Mouse (Mus musculus) megakaryocyte, embryonic 14.5 days (primary cell): ENCODE data around the gene D630039A03Rik. TPM values are rescaled to one million over a fixed set of nuclear protein-coding genes. Genes with fewer than 3 reads are reported as not detected.

Experiments
- H3K27me3 ChIP-seq: replicated peaks from 2 replicates; pipeline ENCODE3; 2012; ENCODE audit warnings: inconsistent platforms
- H3K36me3 ChIP-seq: replicated peaks from 2 replicates; pipeline ENCODE3; 2012; ENCODE audit warnings: low read length, inconsistent platforms, mixed read lengths
- H3K4me1 ChIP-seq: 2 replicates; pipeline ENCODE4 v1.6.1; 2012; ENCODE audit warnings: inconsistent platforms
- H3K4me3 ChIP-seq: replicated peaks from 2 replicates; pipeline ENCODE3; 2012; ENCODE audit warnings: moderate library complexity, mild to moderate bottlenecking, inconsistent platforms
- H3K9me3 ChIP-seq: 2 replicates; pipeline ENCODE4 v1.6.1; 2012; ENCODE audit warnings: inconsistent platforms
- FLI1 ChIP-seq: IDR thresholded peaks from 2 replicates; pipeline ENCODE4 v1.6.1; 2012; ENCODE audit warnings: low read length, inconsistent platforms, mixed read lengths
- GATA1 ChIP-seq: IDR thresholded peaks from 3 replicates; pipeline ENCODE4 v1.6.1; 2012; ENCODE audit warnings: mixed read lengths, low read length, inconsistent platforms, borderline replicate concordance
- polyA plus RNA-seq: library from polyadenylated mRNA; stranded (reverse); fragments of >175 nt; gene quantifications from 2 replicates; pipeline ENCODE4 v1.2.3, GENCODE M21; 2012; ENCODE audit warnings: low replicate concordance; ENCODE audit not compliant: insufficient read depth

Gene D630039A03Rik
- polyA plus RNA-seq, 1 experiment, result not detected

DNA sequence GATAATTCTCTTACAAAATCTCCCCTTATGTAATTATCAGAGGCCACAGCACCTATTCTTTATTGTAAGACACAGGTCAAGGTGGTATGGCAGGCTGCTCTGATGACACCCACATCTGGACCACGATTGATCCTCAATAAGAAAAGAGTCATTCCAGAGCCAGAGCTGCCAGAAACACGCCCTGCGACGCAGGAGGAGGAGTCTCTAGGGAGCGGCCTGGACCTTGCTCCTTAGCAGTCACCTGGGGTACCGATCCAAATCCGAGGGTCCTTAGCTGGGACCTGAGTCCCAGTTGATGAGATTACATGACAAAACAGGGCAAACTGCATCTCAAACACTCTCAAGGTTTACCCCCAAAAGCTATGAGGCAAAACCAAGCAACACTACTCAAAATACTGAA, 37.7 kb upstream of the D630039A03Rik start:
- peaks cover 51% of the 10 kb centered on the region for H3K36me3 ChIP-seq
- peaks cover 4% of the 10 kb centered on the region; the same call in 1 of the 2 replicates for H3K9me3 ChIP-seq
- peaks cover 49% of the 10 kb centered on the region for H3K4me1 ChIP-seq
- TF ChIP-seq FLI1 (no peak), GATA1 (no peak)
- peak overlapping the region; percentile 74 for H3K4me3 ChIP-seq
- no peaks in the 10 kb centered on the region for H3K27me3 ChIP-seq

DNA sequence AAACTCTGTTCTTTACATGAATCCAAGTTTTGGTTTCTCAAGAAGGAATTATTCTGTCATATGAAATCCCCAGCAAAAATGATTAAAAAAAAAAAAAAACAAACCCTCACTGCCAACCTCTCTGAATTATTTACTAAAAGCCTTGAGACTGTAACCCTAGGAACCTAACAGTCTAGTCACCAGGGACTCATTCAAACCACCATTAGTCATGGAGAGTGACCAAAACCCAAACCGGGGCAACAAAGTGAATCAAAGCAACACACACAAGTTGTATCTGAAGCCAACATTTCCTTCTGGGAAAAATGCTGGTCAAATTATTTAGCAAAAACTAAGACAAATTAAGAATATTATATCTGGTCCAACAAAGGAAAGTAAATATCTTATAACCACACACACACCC, 36.8 kb upstream of the D630039A03Rik start:
- Histone ChIP-seq H3K36me3 (peaks cover 60% of the 10 kb centered on the region), H3K4me1 (peaks cover 47% of the 10 kb centered on the region)
- no peak for TF ChIP-seq FLI1
- no peak for TF ChIP-seq GATA1

DNA sequence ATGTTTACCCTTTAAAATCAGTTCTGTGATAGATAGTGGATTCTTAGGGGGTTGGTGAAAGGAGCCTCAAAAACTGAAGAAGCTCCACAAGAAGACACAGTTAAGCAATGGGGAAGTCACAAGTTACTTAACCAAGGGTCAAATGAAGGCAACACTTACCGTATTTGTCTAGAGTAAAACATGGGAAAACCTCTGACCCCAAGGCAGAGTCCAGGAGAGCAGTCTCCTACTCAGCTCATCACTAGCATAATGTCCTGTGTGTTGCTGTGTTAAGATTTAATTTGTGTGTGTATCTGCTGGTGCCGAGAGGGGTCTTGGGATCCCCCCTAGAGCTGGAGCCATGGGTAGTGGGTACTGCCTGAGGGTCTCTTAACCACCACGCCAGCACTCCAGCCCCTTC, 36.3 kb upstream of the D630039A03Rik start:
- peaks cover 46% of the 10 kb centered on the region for H3K4me1 ChIP-seq
- H3K27me3 ChIP-seq, result no peaks in the 10 kb centered on the region
- peak overlapping the region; percentile 38 for H3K4me3 ChIP-seq
- peaks cover 4% of the 10 kb centered on the region; the same call in 1 of the 2 replicates for H3K9me3 ChIP-seq
- peaks cover 64% of the 10 kb centered on the region for H3K36me3 ChIP-seq
- TF ChIP-seq FLI1 (no peak), GATA1 (no peak)

More for the DNA sequence above, 36.8 kb upstream of the D630039A03Rik start:
- Histone ChIP-seq H3K4me3 (no peak overlapping the region), H3K27me3 (no peaks in the 10 kb centered on the region), H3K9me3 (peaks cover 4% of the 10 kb centered on the region; the same call in 1 of the 2 replicates)

DNA sequence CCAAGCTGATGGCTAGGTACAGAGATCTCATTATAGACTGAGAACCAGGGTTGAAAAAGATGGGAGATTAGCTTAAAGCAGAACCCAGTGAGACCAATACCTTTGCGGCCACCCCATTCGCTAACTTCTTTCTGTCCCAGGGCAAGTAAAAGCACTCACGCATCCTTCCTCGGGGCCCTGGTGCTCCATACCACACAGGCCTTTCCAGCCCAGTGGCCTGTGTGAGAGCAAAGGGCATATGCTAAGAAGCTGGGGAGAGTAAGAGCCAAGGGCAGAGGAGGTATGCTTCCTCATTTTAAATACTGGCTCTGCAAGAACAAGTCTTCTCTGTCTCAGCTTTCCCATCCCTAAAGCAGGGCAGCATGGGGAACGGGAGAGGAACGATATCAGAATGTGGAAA, 33.8 kb upstream of the D630039A03Rik start:
- TF ChIP-seq GATA1, result no peak
- no peak for TF ChIP-seq FLI1
- Histone ChIP-seq H3K36me3 (peaks cover 90% of the 10 kb centered on the region), H3K4me1 (peaks cover 44% of the 10 kb centered on the region), H3K9me3 (peaks cover 4% of the 10 kb centered on the region; the same call in 1 of the 2 replicates), H3K27me3 (no peaks in the 10 kb centered on the region), H3K4me3 (no peak overlapping the region)

DNA sequence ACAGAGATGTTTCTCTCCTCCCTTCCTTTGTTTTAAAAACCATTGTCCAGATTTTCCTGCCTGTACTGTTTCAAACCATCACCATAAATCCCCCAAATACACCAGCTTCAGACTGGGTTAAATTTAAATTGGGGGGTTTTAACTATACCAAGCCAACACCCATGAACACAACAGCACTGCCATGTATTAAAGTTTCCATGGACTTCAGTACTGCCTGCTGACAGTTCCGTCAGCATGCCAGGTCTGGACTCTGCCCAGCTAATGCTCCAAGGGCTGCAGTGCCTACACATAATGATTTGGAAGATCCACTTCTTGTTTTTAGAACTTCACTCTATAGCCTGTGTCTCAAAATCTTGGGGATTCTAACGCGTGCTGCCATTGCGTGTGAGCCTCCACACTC, 31.4 kb upstream of the D630039A03Rik start:
- peaks cover 99% of the 10 kb centered on the region for H3K36me3 ChIP-seq
- H3K4me1 ChIP-seq, result peaks cover 22% of the 10 kb centered on the region
- no peak for TF ChIP-seq FLI1
- TF ChIP-seq GATA1, result no peak
- no peak overlapping the region for H3K4me3 ChIP-seq
- peaks cover 4% of the 10 kb centered on the region; the same call in 1 of the 2 replicates for H3K9me3 ChIP-seq
- no peaks in the 10 kb centered on the region for H3K27me3 ChIP-seq

DNA sequence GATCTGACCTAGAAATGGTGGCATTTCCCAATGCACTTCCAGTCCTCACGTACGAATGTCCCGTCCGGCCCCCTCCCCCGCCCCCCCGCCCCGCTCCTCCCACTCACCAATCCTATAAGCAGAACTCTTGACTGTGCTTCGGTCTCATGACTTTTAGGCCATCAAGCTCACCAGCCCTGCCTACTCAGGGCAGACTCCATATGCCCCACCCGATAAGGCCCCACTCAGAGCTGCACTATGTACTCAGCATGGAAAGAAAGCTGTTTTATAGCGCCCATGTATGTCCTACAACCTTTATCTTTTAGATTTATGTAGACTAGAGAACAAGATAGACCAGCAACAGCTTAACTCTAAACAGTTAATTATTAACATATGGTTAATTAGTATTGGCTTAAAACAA, 30.9 kb upstream of the D630039A03Rik start:
- peaks cover 4% of the 10 kb centered on the region; the same call in 1 of the 2 replicates for H3K9me3 ChIP-seq
- H3K4me3 ChIP-seq, result no peak overlapping the region
- peaks cover 99% of the 10 kb centered on the region for H3K36me3 ChIP-seq
- H3K27me3 ChIP-seq, result no peaks in the 10 kb centered on the region
- no peak for TF ChIP-seq GATA1
- TF ChIP-seq FLI1, result no peak
- H3K4me1 ChIP-seq, result peaks cover 20% of the 10 kb centered on the region

DNA sequence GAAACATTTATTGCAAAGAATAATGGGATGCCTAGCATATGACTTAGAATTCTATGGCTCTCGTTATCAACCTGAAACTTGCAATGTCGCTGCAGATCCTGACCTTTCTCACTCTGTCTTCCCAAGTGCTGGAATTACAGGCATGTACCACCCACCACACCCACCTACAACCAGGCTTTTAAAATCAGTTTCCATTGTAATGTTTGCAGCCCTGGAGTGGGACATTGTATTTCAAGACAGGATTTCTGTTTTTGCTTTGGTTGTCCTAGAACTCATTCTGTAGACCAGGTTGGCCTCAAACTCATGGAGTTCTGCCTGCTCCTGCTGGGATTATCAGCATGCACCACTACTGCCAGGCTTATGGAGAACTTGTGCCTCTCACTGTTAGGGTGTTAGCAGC, 26.8 kb upstream of the D630039A03Rik start:
- TF ChIP-seq GATA1 (no peak), FLI1 (no peak)
- no peak overlapping the region for H3K4me3 ChIP-seq
- H3K27me3 ChIP-seq, result no peaks in the 10 kb centered on the region
- H3K36me3 ChIP-seq, result peaks cover 59% of the 10 kb centered on the region
- no peaks in the 10 kb centered on the region for H3K9me3 ChIP-seq
- peaks cover 10% of the 10 kb centered on the region for H3K4me1 ChIP-seq

DNA sequence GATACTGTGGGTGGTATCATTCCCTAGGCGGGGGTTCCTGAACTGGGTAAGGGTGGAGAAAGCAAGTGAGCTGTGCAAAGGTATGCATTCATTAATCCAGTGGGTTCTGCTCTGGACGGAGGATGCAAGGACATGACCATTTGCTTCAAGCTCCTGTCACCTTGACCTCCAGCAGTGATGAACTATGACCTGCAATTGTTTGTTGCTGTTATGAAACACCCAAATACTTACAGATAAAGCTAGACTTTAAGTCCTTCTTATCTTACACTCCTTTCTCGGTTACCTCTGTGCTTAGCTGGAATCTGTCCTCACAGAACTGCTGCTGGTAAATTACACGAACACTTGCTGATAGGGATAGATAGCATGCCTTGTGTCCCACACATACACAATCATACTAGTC, 24.5 kb upstream of the D630039A03Rik start:
- Histone ChIP-seq H3K36me3 (peaks cover 36% of the 10 kb centered on the region), H3K4me3 (no peak overlapping the region), H3K9me3 (no peaks in the 10 kb centered on the region), H3K4me1 (no peaks in the 10 kb centered on the region), H3K27me3 (peaks cover 8% of the 10 kb centered on the region)
- TF ChIP-seq FLI1 (no peak), GATA1 (no peak)

DNA sequence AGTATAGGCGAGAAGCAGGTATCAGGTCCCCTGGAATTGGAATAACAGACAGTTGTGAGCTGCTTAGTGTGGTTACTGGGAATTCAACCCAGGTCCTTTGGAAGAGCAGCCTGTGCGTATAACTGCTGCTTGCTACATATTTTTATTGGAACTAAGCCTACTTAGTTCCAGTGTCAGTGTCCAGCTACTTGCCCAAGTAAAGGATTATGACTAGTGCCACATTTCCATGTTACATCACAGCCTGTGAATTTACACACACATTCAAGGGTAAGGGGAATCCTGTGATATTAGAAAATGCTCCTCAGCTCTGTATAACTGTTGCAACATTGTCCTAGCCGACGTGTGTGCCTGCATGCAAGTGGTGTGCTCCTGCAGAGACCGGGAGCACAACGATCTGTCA, 21.2 kb upstream of the D630039A03Rik start:
- no peaks in the 10 kb centered on the region for H3K4me1 ChIP-seq
- H3K4me3 ChIP-seq, result no peak overlapping the region
- peaks cover 4% of the 10 kb centered on the region for H3K36me3 ChIP-seq
- H3K27me3 ChIP-seq, result peaks cover 8% of the 10 kb centered on the region
- TF ChIP-seq FLI1, result no peak
- no peak for TF ChIP-seq GATA1
- peaks cover 9% of the 10 kb centered on the region for H3K9me3 ChIP-seq

DNA sequence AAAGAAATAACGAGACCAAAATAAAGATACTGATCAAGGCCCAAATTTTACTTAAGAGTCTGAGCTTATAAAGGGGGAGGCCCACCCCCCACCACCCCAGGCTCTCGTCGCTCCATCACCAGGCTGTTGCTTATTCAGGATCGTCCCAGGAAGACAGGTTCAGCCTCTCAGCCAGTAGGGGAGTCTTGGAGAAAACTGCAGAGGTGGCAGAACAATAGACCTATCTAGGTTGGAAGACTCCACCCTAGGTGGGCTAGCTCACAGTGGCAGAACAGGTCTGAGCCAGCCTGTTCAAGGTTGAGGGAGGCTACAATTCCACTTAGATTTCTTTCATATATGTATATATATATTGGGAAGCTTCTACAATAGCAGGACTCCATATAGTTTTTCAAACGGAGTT, 18.1 kb upstream of the D630039A03Rik start:
- H3K4me1 ChIP-seq, result no peaks in the 10 kb centered on the region
- peaks cover 10% of the 10 kb centered on the region for H3K27me3 ChIP-seq
- TF ChIP-seq GATA1 (no peak), FLI1 (no peak)
- H3K9me3 ChIP-seq, result peaks cover 13% of the 10 kb centered on the region
- no peak overlapping the region for H3K4me3 ChIP-seq
- H3K36me3 ChIP-seq, result no peaks in the 10 kb centered on the region
